Mouse (Mus musculus) heart, postnatal 14 days (tissue): ENCODE data around the gene Lnpep. TPM values are rescaled to one million over a fixed set of nuclear protein-coding genes. Genes with fewer than 3 reads are reported as not detected.
"Not testable (repeated sequence)": the region's sequence is repeated elsewhere in the genome, so short reads cannot be mapped to it uniquely, and the experiment has no call there.

Experiments
- DNase-seq, 2 experiments: peaks; one replicate each; pipeline ENCODE4 v3.0.0; 2021 to 2022
- intact Hi-C: fragments of 180-260 bp; cut with DNase I; formaldehyde crosslinking; loops from one replicate; pipeline ENCODE4 v1.15.1; 2025
- total RNA-seq, 2 experiments: library from RNA; stranded (reverse); gene quantifications; 2 replicates each; pipeline ENCODE4 v1.2.3; 2021

Lnpep gene
- total RNA-seq, 2 experiments from 2014 or later, result 163 to 164 TPM

DNA sequence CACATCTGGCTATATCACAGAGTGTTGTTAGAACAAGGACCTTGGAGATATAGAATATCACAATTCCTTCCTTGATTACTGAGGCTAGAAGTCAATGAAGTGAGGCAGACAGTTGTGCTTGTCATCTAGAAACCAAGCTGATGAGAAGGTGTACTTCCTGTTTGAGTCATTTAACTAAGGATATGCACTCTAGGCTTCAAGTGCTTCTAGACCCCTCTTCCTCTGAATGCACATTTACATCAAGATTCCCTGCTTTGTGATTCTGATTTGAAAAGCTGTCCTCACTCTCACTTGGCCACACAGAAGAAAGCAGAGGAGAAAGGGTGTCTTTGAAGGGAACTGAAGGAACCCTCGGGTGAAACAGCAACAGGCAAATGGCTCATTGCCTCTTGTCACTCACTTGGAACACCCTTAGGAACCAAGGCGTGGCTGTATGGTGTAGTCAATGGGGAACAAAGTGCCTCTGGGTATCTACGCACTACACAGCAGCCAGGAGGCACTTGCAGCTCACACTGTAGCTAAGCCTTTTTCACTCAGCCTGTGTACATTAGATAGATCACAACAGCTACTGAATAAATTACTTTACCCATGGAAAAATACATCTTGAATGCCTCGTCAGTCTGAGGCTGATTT is 108.3 kb downstream of the Lnpep start:
- no peak for DNase-seq
- intact Hi-C loops, result no loop called here

DNA sequence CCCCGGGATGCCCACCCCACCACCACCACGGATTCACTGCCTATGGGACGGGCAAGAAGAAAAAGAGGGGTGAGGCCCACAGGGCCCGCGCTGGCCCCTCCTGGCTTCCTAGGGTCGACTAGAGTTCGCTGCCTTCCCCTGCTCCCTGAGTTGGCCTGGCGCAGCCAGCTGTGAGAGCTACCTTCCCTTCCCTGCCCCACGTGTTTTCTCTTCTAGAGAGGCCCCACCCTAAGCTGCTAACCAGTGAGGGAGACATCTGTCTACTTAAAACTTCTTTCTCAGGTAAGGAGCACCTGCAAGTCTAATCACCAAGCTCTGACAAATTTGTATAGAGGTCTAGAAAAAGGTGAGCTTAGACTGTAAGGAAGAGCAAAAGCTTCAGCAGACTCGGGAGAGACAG is 118.2 kb downstream of the Lnpep start:
- intact Hi-C loops, result no loop called here
- no peak for DNase-seq

DNA sequence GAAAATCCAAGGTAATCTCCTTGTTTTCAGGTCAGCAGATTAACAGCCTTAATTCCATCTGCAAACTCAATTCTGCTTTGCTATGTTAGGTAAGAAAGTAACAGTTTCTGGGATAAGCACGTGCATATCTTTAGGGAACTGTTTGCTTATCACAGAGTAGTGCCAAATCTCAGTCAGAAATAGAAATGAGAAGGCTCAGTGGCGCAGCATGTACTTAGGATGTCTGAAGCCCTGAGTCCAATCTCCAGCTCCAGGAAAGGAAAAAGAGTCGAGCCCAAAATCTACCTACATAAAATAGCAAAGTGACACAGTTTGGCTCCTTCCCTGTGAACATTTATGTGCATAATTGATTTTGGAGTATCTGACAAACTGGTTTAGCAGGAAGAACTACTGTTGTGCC is 125.6 kb downstream of the Lnpep start:
- intact Hi-C loops, result no loop called here
- no peak for DNase-seq

DNA sequence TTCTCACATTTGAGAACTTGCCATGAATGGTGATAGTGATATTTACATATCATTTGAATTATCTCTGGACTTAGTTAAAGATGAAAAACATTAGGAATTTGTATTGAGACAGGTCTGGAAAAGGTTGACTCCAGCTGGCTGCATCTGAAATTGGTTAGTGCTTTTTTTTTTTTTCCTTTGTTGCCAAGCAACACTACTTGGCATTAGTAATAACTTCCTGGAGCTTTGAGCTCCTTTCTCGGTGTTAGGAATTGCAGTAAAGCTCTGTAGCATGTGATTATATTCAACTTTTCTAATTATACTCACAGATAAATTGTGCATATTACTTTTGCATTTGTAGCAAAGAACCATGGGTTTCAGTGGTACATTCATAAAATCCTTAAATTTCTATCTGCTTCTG is 126.0 kb downstream of the Lnpep start:
- DNase-seq, result no peak
- intact Hi-C loops, result no loop called here

DNA sequence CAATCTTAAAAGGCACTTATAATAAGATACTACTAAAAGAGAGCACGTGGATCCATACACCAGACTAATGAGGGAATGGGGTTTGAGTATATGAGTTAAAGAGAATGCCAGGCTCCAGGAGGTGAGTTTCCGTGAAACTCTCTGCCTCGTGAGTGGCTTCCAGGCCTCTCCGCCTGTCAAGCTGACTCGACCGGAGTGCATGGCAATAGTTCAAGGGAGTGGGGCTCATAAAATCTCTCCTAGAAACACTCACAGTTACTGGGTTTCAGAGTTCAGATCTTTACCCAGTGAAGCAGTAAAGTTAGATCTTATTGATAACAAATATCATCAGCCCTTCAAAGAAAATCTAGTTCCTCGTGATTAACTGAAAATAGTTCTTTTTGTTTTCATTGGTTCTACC is 128.1 kb downstream of the Lnpep start:
- intact Hi-C loops, result no loop called here
- no peak for DNase-seq

DNA sequence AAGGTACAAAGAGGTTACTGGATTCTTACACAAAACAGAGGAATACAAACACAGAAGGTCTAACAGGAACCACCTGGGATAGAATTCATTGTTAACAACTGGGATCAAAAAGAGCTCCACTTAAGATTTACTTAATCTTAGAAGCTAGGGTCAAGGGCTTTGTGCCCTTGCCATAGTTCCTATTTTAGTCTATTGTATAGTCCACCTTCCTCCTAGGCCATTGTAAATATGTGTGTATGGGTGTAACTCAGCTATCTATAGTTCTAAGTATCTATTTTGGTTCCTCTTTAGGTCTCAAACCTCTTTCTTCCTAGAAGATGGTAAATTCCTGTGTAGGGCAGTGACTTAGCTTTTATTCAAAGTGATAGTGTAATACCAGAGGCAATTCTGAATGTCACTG is 128.6 kb downstream of the Lnpep start:
- intact Hi-C loops, DNase-seq: not testable (repeated sequence)

DNA sequence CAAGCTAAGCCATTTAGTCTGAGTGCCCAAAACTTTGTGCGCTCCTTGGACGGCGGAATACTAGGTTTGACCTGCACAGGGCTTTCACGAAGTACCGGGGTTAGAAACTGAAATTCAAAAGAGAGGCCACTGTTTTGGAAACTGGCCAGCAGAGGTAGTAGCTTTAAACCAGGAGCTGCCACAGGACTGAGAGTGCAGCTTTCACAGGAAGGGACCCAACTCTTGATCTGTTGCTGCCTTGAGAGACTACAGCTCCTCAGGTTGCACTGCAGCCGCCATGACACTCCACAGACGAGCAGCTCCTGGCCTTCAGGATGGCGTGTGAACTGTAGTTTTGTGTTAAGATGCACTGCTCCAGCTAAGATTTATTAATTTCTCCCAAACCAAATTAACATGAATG is 132.7 kb downstream of the Lnpep start:
- no peak for DNase-seq
- intact Hi-C loops, result no loop called here

DNA sequence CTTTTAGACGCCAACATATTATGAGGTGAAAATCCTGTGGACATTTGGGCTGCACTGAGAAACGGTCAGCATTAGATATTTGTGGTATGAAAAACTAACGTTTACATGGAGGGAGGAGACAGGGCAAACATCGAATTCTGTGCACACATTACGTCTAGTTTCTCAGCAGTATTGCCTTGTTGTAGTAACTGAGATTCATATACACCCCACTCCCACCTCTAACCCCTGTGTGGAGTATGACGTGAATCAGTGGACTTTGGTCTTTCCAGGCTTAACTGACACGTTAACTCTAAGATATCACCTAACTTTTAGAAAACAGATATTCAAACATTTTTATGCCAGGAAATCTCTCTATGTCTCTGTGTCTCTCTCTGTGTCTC is 133.2 kb downstream of the Lnpep start:
- intact Hi-C loops, result no loop called here

DNA sequence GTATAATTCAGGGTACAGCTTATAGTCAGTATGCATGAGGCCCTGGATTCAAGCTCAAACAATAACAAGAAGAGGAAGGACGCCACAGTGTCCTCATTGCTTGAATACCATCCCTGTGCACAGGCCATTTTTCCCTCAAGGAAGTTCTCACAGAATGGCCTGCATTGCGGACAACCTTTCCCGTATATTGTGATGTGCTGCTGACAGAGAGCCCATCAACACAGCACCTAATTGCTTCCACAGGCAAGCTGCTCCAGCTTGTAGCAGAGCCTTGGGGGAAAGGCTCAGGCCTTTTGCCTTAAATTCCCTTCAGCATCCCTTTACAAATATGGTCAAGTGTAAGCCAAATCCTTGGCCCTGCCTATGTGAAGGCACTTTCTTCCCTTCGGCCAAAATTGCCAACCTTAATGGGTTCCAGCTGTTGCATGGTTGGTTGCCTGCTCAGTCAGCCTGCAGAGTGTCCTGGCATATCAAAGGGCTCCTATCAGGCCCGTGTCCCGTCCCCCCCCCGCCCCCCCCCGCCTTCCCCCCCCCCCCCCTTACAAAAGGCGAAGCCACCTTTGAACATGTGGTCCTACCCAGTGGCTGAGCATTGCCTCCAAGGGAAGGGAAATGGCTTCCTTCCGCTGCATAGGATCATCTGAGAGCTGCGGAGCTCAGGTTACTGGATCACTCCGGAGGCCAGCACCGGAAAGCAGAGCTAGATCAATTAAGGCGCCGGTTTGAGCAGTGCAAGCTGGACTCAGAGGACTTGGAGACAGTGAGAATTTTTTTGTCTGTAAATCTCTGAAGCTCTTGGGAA is 133.8 kb downstream of the Lnpep start:
- no peak for DNase-seq

More for the DNA sequence above, 133.2 kb downstream of the Lnpep start:
- no peak for DNase-seq

DNA sequence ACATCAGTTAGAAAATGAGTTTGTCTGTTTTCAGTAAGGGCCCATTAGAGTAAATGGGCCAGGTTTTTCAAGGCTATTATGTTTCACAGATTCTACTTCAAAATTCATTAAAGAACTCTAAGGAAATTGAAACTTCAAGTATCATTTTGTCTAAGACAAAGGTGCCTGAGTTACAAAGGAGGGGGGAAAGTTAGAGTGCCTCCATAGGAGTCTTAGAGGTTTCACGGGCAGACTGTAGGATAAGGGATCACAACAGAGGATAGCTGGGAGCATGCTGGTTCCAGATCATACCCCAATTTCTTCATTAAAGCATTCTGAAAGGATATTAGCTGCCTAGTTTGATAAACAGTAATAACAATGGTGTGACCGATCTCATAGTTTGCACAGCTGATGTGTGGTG is 139.1 kb downstream of the Lnpep start:
- no peak for DNase-seq
- intact Hi-C loops, result no loop called here

More for the DNA sequence above, 133.8 kb downstream of the Lnpep start:
- intact Hi-C loops, result no loop called here

Other genes with a start within 250 kb of the Lnpep start
- 1 to 10 TPM; 6.5 to 6.9 TPM for gene Lix1, start 222.4 kb downstream of the Lnpep start, total RNA-seq
- not detected for gene Vmn2r90, start 78.7 kb upstream of the Lnpep start, total RNA-seq
- gene Spaca6, start 202.1 kb upstream of the Lnpep start, total RNA-seq, result 10 to 100 TPM; 14.9 to 23.6 TPM
- gene Has1, start 230.2 kb upstream of the Lnpep start, total RNA-seq, result under 1 TPM; 0.69 to 0.98 TPM